Comparison of ENCODE assay signal across 23 mouse cellular contexts in genomic region chr12:17732006-17732405, GRCm38 (mm10). TPM values are rescaled to one million over a fixed set of nuclear protein-coding genes. Genes with fewer than 3 reads are reported as not detected.
DNase-seq lines count a peak whose midpoint lies in the region; ATAC-seq and TF ChIP-seq lines count a peak whose summit lies in the region.
"Had no signal": no experiment of that assay in that cellular context is flagged by ENCODE, and none has a peak within 500 bp of the region (broad histone marks: within the 10 kb centered on the region; RNA-seq: fewer than 3 reads in every experiment).

No protein-coding gene starts in this region.

- H3K4me2 ChIP-seq in embryonic facial prominence, embryonic 13.5 days = no peak overlapping the region
- peak overlapping the region; percentile 15 for H3K4me2 ChIP-seq in lung, embryonic 14.5 days
- no peak overlapping the region for H3K4me2 ChIP-seq in kidney, embryonic 15.5 days
- no peak overlapping the region for H3K4me2 ChIP-seq in stomach, embryonic 14.5 days (replicated peaks; ENCODE audit: low read depth, low read length)
- H3K4me2 ChIP-seq: embryonic facial prominence, embryonic 12.5 days; heart, embryonic 11.5 days; hindbrain, embryonic 14.5 days; limb, embryonic 13.5 days; midbrain, embryonic 11.5 days; neural tube, embryonic 12.5 days had no signal

- H3K4me3 ChIP-seq in embryonic facial prominence, embryonic 13.5 days = no peak overlapping the region
- no peak overlapping the region for H3K4me3 ChIP-seq in embryonic facial prominence, embryonic 10.5 days
- H3K4me3 ChIP-seq in lung, embryonic 14.5 days (ENCODE audit: low read depth, low read length) = no peak overlapping the region
- no peak overlapping the region for H3K4me3 ChIP-seq in lung, adult 2 months (replicated peaks; ENCODE audit: extremely low read depth, low read depth, low read length)
- H3K4me3 ChIP-seq in kidney, embryonic 15.5 days (replicated peaks) = no peak overlapping the region
- H3K4me3 ChIP-seq in stomach, embryonic 14.5 days (ENCODE audit: low read depth, low read length) = no peak overlapping the region
- H3K4me3 ChIP-seq: embryonic facial prominence, embryonic 12.5 days; forebrain, embryonic 10.5 days; limb, embryonic 13.5 days; neural tube, embryonic 12.5 days had no signal

- H3K9me3 ChIP-seq in embryonic facial prominence, embryonic 13.5 days = no peaks in the 10 kb centered on the region
- no peaks in the 10 kb centered on the region for H3K9me3 ChIP-seq in embryonic facial prominence, embryonic 10.5 days
- no peaks in the 10 kb centered on the region for H3K9me3 ChIP-seq in lung, embryonic 14.5 days (ENCODE audit: low read depth, low read length)
- H3K9me3 ChIP-seq in kidney, embryonic 15.5 days (replicated peaks) = no peaks in the 10 kb centered on the region
- no peaks in the 10 kb centered on the region for H3K9me3 ChIP-seq in stomach, embryonic 14.5 days (ENCODE audit: control insufficient read depth, low read depth, low read length)
- H3K9me3 ChIP-seq: embryonic facial prominence, embryonic 12.5 days; forebrain, embryonic 10.5 days; limb, embryonic 13.5 days; neural tube, embryonic 12.5 days had no signal

- WGBS in embryonic facial prominence, embryonic 13.5 days = 67% methylated on average over 7 of the region's 7 CpGs
- whole genome bisulfite sequencing in embryonic facial prominence, embryonic 10.5 days = 87% methylated on average over 7 of the region's 7 CpGs
- WGBS in lung, embryonic 14.5 days = 63% methylated on average over 7 of the region's 7 CpGs
- 70% methylated on average over 7 of the region's 7 CpGs for WGBS in lung, adult 2 months
- 74% methylated on average over 7 of the region's 7 CpGs for WGBS in kidney, embryonic 15.5 days
- 66% methylated on average over 7 of the region's 7 CpGs for WGBS in stomach, embryonic 14.5 days

- no peak for TF ChIP-seq CTCF in lung, embryonic 14.5 days (IDR thresholded peaks at IDR 0.05; ENCODE audit: low read depth)
- TF ChIP-seq CTCF in lung, adult 2 months (IDR thresholded peaks at IDR 0.05; ENCODE audit: insufficient read depth, low read length) = no peak

- ATAC-seq in embryonic facial prominence, embryonic 13.5 days (ENCODE audit: insufficient number of reproducible peaks, insufficient read depth, low FRiP score, low TSS enrichment, low read depth) = no peak
- ATAC-seq in lung, embryonic 14.5 days (ENCODE audit: insufficient read depth) = no peak
- ATAC-seq in kidney, embryonic 15.5 days (replicated peaks; ENCODE audit: low FRiP score) = no peak
- ATAC-seq in stomach, embryonic 14.5 days (ENCODE audit: insufficient number of reproducible peaks, insufficient read depth, low FRiP score, low read depth) = no peak
- ATAC-seq in erythroblast, adult 5-6 weeks (replicated peaks; ENCODE audit: low FRiP score, poor library complexity, severe bottlenecking) = no peak

- no peaks in the 10 kb centered on the region for H3K36me3 ChIP-seq in embryonic facial prominence, embryonic 13.5 days
- H3K36me3 ChIP-seq in embryonic facial prominence, embryonic 10.5 days (replicated peaks) = no peaks in the 10 kb centered on the region
- no peaks in the 10 kb centered on the region for H3K36me3 ChIP-seq in lung, embryonic 14.5 days (ENCODE audit: insufficient read depth)
- H3K36me3 ChIP-seq in kidney, embryonic 15.5 days = no peaks in the 10 kb centered on the region
- no peaks in the 10 kb centered on the region for H3K36me3 ChIP-seq in stomach, embryonic 14.5 days (ENCODE audit: control insufficient read depth, insufficient read depth, low read length)
- H3K36me3 ChIP-seq: embryonic facial prominence, embryonic 12.5 days; forebrain, embryonic 10.5 days; limb, embryonic 13.5 days; neural tube, embryonic 12.5 days had no signal

- peaks cover 56% of the 10 kb centered on the region for H3K4me1 ChIP-seq in embryonic facial prominence, embryonic 13.5 days
- H3K4me1 ChIP-seq in embryonic facial prominence, embryonic 10.5 days = peaks cover 48% of the 10 kb centered on the region
- peaks cover 34% of the 10 kb centered on the region for H3K4me1 ChIP-seq in lung, embryonic 14.5 days (ENCODE audit: insufficient read depth)
- H3K4me1 ChIP-seq in lung, adult 2 months (ENCODE audit: control insufficient read depth, insufficient read depth, low read length) = peaks cover 30% of the 10 kb centered on the region
- H3K4me1 ChIP-seq in kidney, embryonic 15.5 days = peaks cover 65% of the 10 kb centered on the region
- peaks cover 46% of the 10 kb centered on the region for H3K4me1 ChIP-seq in stomach, embryonic 14.5 days (ENCODE audit: control insufficient read depth, insufficient read depth, low read length)

- no peaks in the 10 kb centered on the region for H3K27me3 ChIP-seq in embryonic facial prominence, embryonic 13.5 days
- no peaks in the 10 kb centered on the region for H3K27me3 ChIP-seq in embryonic facial prominence, embryonic 10.5 days (replicated peaks; ENCODE audit: low read depth, poor library complexity, severe bottlenecking)
- no peaks in the 10 kb centered on the region for H3K27me3 ChIP-seq in lung, embryonic 14.5 days (ENCODE audit: insufficient read depth, low read length)
- H3K27me3 ChIP-seq in kidney, embryonic 15.5 days = no peaks in the 10 kb centered on the region
- H3K27me3 ChIP-seq in stomach, embryonic 14.5 days (ENCODE audit: control insufficient read depth, insufficient read depth, low read length) = no peaks in the 10 kb centered on the region
- H3K27me3 ChIP-seq: embryonic facial prominence, embryonic 12.5 days; limb, embryonic 13.5 days; neural tube, embryonic 12.5 days; Patski had no signal

- peak overlapping the region; percentile 81 for H3K27ac ChIP-seq in embryonic facial prominence, embryonic 13.5 days
- no peak overlapping the region for H3K27ac ChIP-seq in embryonic facial prominence, embryonic 10.5 days (replicated peaks)
- peak overlapping the region; percentile 92 for H3K27ac ChIP-seq in lung, embryonic 14.5 days (ENCODE audit: low read depth)
- H3K27ac ChIP-seq in kidney, embryonic 15.5 days = peak overlapping the region; percentile 81
- H3K27ac ChIP-seq in stomach, embryonic 14.5 days (ENCODE audit: low read length) = peak overlapping the region; percentile 89
- H3K27ac ChIP-seq: hindbrain, embryonic 14.5 days; liver, embryonic 14.5 days; macrophage; neural tube, embryonic 12.5 days had no signal

- H3K9ac ChIP-seq in embryonic facial prominence, embryonic 13.5 days = no peak overlapping the region
- no peak overlapping the region for H3K9ac ChIP-seq in lung, embryonic 14.5 days
- no peak overlapping the region for H3K9ac ChIP-seq in kidney, embryonic 15.5 days
- no peak overlapping the region for H3K9ac ChIP-seq in stomach, embryonic 14.5 days (replicated peaks; ENCODE audit: low read depth, low read length)
- H3K9ac ChIP-seq: embryonic facial prominence, embryonic 12.5 days; hindbrain, embryonic 14.5 days; limb, embryonic 13.5 days; liver, embryonic 14.5 days; neural tube, embryonic 12.5 days had no signal

- no peak for TF ChIP-seq POLR2A in lung, adult 2 months (IDR thresholded peaks at IDR 0.05; ENCODE audit: borderline replicate concordance, extremely low read depth, low read depth, low read length)

- no peak for DNase-seq in embryonic facial prominence, embryonic 10.5 days (ENCODE audit: low spot score)
- peak; percentile 20 for DNase-seq in lung, embryonic 14.5 days
- no peak for DNase-seq in lung, adult 2 months
- DNase-seq in right cerebral cortex, postnatal 10 days (ENCODE audit: low spot score in 2 of 2) = no peak
- DNase-seq: adrenal gland, postnatal 10 days; cerebellum, adult 9-10 months; heart, postnatal 10 days; layer of hippocampus, adult 9-11 months; thymus, postnatal 36 days had no signal

RNA-seq across cellular contexts. Expression of gene Hpcal1, which starts 41.4 kb away (rescaled TPM):
- 51.4 and 57.6 TPM in 2 replicates for polyA plus RNA-seq in embryonic facial prominence, embryonic 13.5 days (2015; fragmentation: Nextera tagmentation; extraction: Ambion mirVana)
- 34.2 and 37.4 TPM in 2 replicates for polyA plus RNA-seq in embryonic facial prominence, embryonic 10.5 days (2016; fragmentation: Nextera tagmentation; extraction: Ambion mirVana)
- 52.1 and 52.4 TPM in 2 replicates for polyA plus RNA-seq in lung, embryonic 14.5 days (2014; fragmentation: Nextera tagmentation; extraction: Ambion mirVana)
- 188 and 222 TPM in 2 replicates for polyA plus RNA-seq in lung, adult 2 months (2012; rRNA removed)
- 51.4 and 55.5 TPM in 2 replicates for polyA plus RNA-seq in kidney, embryonic 15.5 days (2015; fragmentation: Nextera tagmentation; extraction: Ambion mirVana)
- polyA plus RNA-seq in stomach, embryonic 14.5 days (2014; fragmentation: Nextera tagmentation; extraction: Ambion mirVana) = 55.3 and 57.5 TPM in 2 replicates
- total RNA-seq in erythroblast, adult 5-6 weeks (2015; ENCODE audit: low replicate concordance) = 23.8 and 30.3 TPM in 2 replicates
- total RNA-seq in erythroblast, adult 5-6 weeks (2017; ENCODE audit: low replicate concordance) = 4.3 and 7.4 TPM in 2 replicates
